Mouse (Mus musculus): Measurements from ENCODE around the gene Defb22. TPM values are rescaled to one million over a fixed set of nuclear protein-coding genes. Genes with fewer than 3 reads are reported as not detected.

The Defb22 gene
- not detected for polyA plus RNA-seq (2014; fragmentation: Illumina TruSeq; extraction: RNeasy Lipid Tissue Mini Kit (QIAGEN cat#74804); ENCODE audit: low read depth, low replicate concordance)

GRCm38 (mm10) chr2:152490038-152490437 lies at the start of gene Defb22:
Gene Defb22 (minus strand): TSS chr2:152490138.

GRCm38 (mm10) chr2:152517981-152518380 lies 28.0 kb upstream of the Defb22 start, which contains the start of gene Defb28:
Gene Defb28 (plus strand): TSS chr2:152518255.

GRCm38 (mm10) chr2:152511592-152511991 lies 21.7 kb upstream of the Defb22 start, which contains the start of gene Defb26:
Gene Defb26 (minus strand): TSS chr2:152511692.

GRCm38 (mm10) chr2:152476763-152477162 lies 13.2 kb downstream of the Defb22 start, which contains the start of gene Defb20:
Gene Defb20 (plus strand): TSS chr2:152477063.

GRCm38 (mm10) chr2:152464570-152465150 lies 25.3 kb downstream of the Defb22 start, which contains the start of gene Defb23:
Gene Defb23 (minus strand): TSS chr2:152464620.

Other genes with a start within 250 kb of the Defb22 start
- gene Tbc1d20, start 196.3 kb downstream of the Defb22 start, polyA plus RNA-seq (2014; fragmentation: Illumina TruSeq; extraction: RNeasy Lipid Tissue Mini Kit (QIAGEN cat#74804); ENCODE audit: low read depth, low replicate concordance) = 12.4 TPM
- gene Rbck1, start 157.5 kb downstream of the Defb22 start, polyA plus RNA-seq (2014; fragmentation: Illumina TruSeq; extraction: RNeasy Lipid Tissue Mini Kit (QIAGEN cat#74804); ENCODE audit: low read depth, low replicate concordance) = 1.8 TPM
- 0.61 TPM for gene Trib3, start 146.1 kb downstream of the Defb22 start, polyA plus RNA-seq (2014; fragmentation: Illumina TruSeq; extraction: RNeasy Lipid Tissue Mini Kit (QIAGEN cat#74804); ENCODE audit: low read depth, low replicate concordance)
- not detected for gene Nrsn2, start 113.5 kb downstream of the Defb22 start, polyA plus RNA-seq (2014; fragmentation: Illumina TruSeq; extraction: RNeasy Lipid Tissue Mini Kit (QIAGEN cat#74804); ENCODE audit: low read depth, low replicate concordance)
- gene Sox12, start 92.1 kb downstream of the Defb22 start, polyA plus RNA-seq (2014; fragmentation: Illumina TruSeq; extraction: RNeasy Lipid Tissue Mini Kit (QIAGEN cat#74804); ENCODE audit: low read depth, low replicate concordance) = 0.34 TPM
- 0.19 TPM for gene Zcchc3, start 75.1 kb downstream of the Defb22 start, polyA plus RNA-seq (2014; fragmentation: Illumina TruSeq; extraction: RNeasy Lipid Tissue Mini Kit (QIAGEN cat#74804); ENCODE audit: low read depth, low replicate concordance)
- gene 6820408C15Rik, start 74.6 kb downstream of the Defb22 start, polyA plus RNA-seq (2014; fragmentation: Illumina TruSeq; extraction: RNeasy Lipid Tissue Mini Kit (QIAGEN cat#74804); ENCODE audit: low read depth, low replicate concordance) = not detected
- not detected for gene Defb23, start 25.5 kb downstream of the Defb22 start, polyA plus RNA-seq (2014; fragmentation: Illumina TruSeq; extraction: RNeasy Lipid Tissue Mini Kit (QIAGEN cat#74804); ENCODE audit: low read depth, low replicate concordance)
- not detected for gene Defb20, start 13.1 kb downstream of the Defb22 start, polyA plus RNA-seq (2014; fragmentation: Illumina TruSeq; extraction: RNeasy Lipid Tissue Mini Kit (QIAGEN cat#74804); ENCODE audit: low read depth, low replicate concordance)
- not detected for gene Defb26, start 21.6 kb upstream of the Defb22 start, polyA plus RNA-seq (2014; fragmentation: Illumina TruSeq; extraction: RNeasy Lipid Tissue Mini Kit (QIAGEN cat#74804); ENCODE audit: low read depth, low replicate concordance)
- not detected for gene Defb28, start 28.1 kb upstream of the Defb22 start, polyA plus RNA-seq (2014; fragmentation: Illumina TruSeq; extraction: RNeasy Lipid Tissue Mini Kit (QIAGEN cat#74804); ENCODE audit: low read depth, low replicate concordance)
- not detected for gene Defb29, start 50.0 kb upstream of the Defb22 start, polyA plus RNA-seq (2014; fragmentation: Illumina TruSeq; extraction: RNeasy Lipid Tissue Mini Kit (QIAGEN cat#74804); ENCODE audit: low read depth, low replicate concordance)
- not detected for gene Gm17416, start 79.2 kb upstream of the Defb22 start, polyA plus RNA-seq (2014; fragmentation: Illumina TruSeq; extraction: RNeasy Lipid Tissue Mini Kit (QIAGEN cat#74804); ENCODE audit: low read depth, low replicate concordance)
- gene Defb21, start 82.6 kb upstream of the Defb22 start, polyA plus RNA-seq (2014; fragmentation: Illumina TruSeq; extraction: RNeasy Lipid Tissue Mini Kit (QIAGEN cat#74804); ENCODE audit: low read depth, low replicate concordance) = not detected
- not detected for gene Defb19, start 90.2 kb upstream of the Defb22 start, polyA plus RNA-seq (2014; fragmentation: Illumina TruSeq; extraction: RNeasy Lipid Tissue Mini Kit (QIAGEN cat#74804); ENCODE audit: low read depth, low replicate concordance)
- gene Defb45, start 109.3 kb upstream of the Defb22 start, polyA plus RNA-seq (2014; fragmentation: Illumina TruSeq; extraction: RNeasy Lipid Tissue Mini Kit (QIAGEN cat#74804); ENCODE audit: low read depth, low replicate concordance) = not detected
- gene Defb36, start 114.2 kb upstream of the Defb22 start, polyA plus RNA-seq (2014; fragmentation: Illumina TruSeq; extraction: RNeasy Lipid Tissue Mini Kit (QIAGEN cat#74804); ENCODE audit: low read depth, low replicate concordance) = not detected
- not detected for gene Defb25, start 132.9 kb upstream of the Defb22 start, polyA plus RNA-seq (2014; fragmentation: Illumina TruSeq; extraction: RNeasy Lipid Tissue Mini Kit (QIAGEN cat#74804); ENCODE audit: low read depth, low replicate concordance)
- gene Rem1, start 136.8 kb upstream of the Defb22 start, polyA plus RNA-seq (2014; fragmentation: Illumina TruSeq; extraction: RNeasy Lipid Tissue Mini Kit (QIAGEN cat#74804); ENCODE audit: low read depth, low replicate concordance) = not detected
- gene H13, start 179.3 kb upstream of the Defb22 start, polyA plus RNA-seq (2014; fragmentation: Illumina TruSeq; extraction: RNeasy Lipid Tissue Mini Kit (QIAGEN cat#74804); ENCODE audit: low read depth, low replicate concordance) = 35.5 TPM
- gene Mcts2, start 196.9 kb upstream of the Defb22 start, polyA plus RNA-seq (2014; fragmentation: Illumina TruSeq; extraction: RNeasy Lipid Tissue Mini Kit (QIAGEN cat#74804); ENCODE audit: low read depth, low replicate concordance) = 6.6 TPM
- gene Id1, start 246.1 kb upstream of the Defb22 start, polyA plus RNA-seq (2014; fragmentation: Illumina TruSeq; extraction: RNeasy Lipid Tissue Mini Kit (QIAGEN cat#74804); ENCODE audit: low read depth, low replicate concordance) = 8.1 TPM

Measured in liver, adult 10 weeks (tissue).